Mouse (Mus musculus) liver, embryonic 14.5 days (tissue): ENCODE results near the gene Zfp618. TPM values are rescaled to one million over a fixed set of nuclear protein-coding genes. Genes with fewer than 3 reads are reported as not detected.

ENCODE experiments used
- ATAC-seq: fragments of 200-750 bp; cut with Nextera tagmentation; 2 replicates; pipeline ENCODE4 v1.8.0; 2017; ENCODE audit warnings: moderate number of reproducible peaks, mild to moderate bottlenecking, moderate library complexity; ENCODE audit not compliant: insufficient read depth
- DNase-seq, 3 experiments: peaks; one replicate each; pipeline ENCODE4 v3.0.0-alpha.2; 2012 to 2013; ENCODE audit warnings: low read depth in 3 of 3, low spot score in 3 of 3
- H3K27ac ChIP-seq: fragments of 300-500 bp; sonication (generic); 2 replicates; pipeline ENCODE4 v1.5.1; 2014; ENCODE audit warnings: moderate library complexity, mild to moderate bottlenecking, control low read depth, inconsistent platforms
- H3K27me3 ChIP-seq: fragments of 300-500 bp; sonication (generic); 2 replicates; pipeline ENCODE4 v1.6.1; 2014; ENCODE audit warnings: mild to moderate bottlenecking, low read length, moderate library complexity; ENCODE audit not compliant: control insufficient read depth, insufficient read depth
- H3K36me3 ChIP-seq: fragments of 300-500 bp; sonication (generic); replicated peaks from 2 replicates; pipeline ENCODE4 v1.6.1; 2014; ENCODE audit warnings: low read depth; ENCODE audit not compliant: control insufficient read depth, insufficient read depth
- H3K4me1 ChIP-seq, 2 experiments: fragments of 200-500 bp in 1 of 2; fragments of 300-500 bp in 1 of 2; sonication (generic) in 1 of 2; replicated peaks; 2 replicates each; pipeline ENCODE4 v1.6.1; 2012 to 2014; ENCODE audit warnings: antibody characterized with exemption in 1 of 2, inconsistent platforms in 1 of 2, low read length in 1 of 2; ENCODE audit not compliant: control insufficient read depth in 2 of 2, insufficient read depth in 2 of 2
- H3K4me2 ChIP-seq: fragments of 300-500 bp; sonication (generic); 2 replicates; pipeline ENCODE4 v1.6.1; 2014; ENCODE audit warnings: low read depth, mild to moderate bottlenecking, control low read depth, moderate library complexity
- H3K4me3 ChIP-seq, 2 experiments: fragments of 200-500 bp in 1 of 2; fragments of 300-500 bp in 1 of 2; sonication (generic) in 1 of 2; 2 replicates each; pipeline ENCODE4 v1.5.1; 2012 to 2014; ENCODE audit warnings: low read depth in 2 of 2, low read length in 2 of 2, mild to moderate bottlenecking in 2 of 2, control low read depth in 1 of 2, inconsistent platforms in 1 of 2, moderate library complexity in 1 of 2; ENCODE audit not compliant: insufficient read depth in 1 of 2
- H3K9ac ChIP-seq: fragments of 300-500 bp; sonication (generic); replicated peaks from 2 replicates; pipeline ENCODE4 v1.6.1; 2014; ENCODE audit warnings: mild to moderate bottlenecking, control low read depth, moderate library complexity
- H3K9me3 ChIP-seq: fragments of 300-500 bp; sonication (generic); 2 replicates; pipeline ENCODE4 v1.6.1; 2016; ENCODE audit warnings: low read length, mixed read lengths; ENCODE audit not compliant: control insufficient read depth
- CTCF ChIP-seq: IDR thresholded peaks from 2 replicates; pipeline ENCODE4 v1.5.1; 2016; ENCODE audit warnings: antibody characterized with exemption, low read depth, control low read depth
- EP300 ChIP-seq: IDR thresholded peaks from 2 replicates; pipeline ENCODE4 v1.6.1; 2016; ENCODE audit warnings: antibody characterized with exemption, low read depth
- WGBS: fragments of 180-500 bp; shearing (Covaris S2); extraction: QIAGEN DNeasy Blood & Tissue Kit; methylation state at CpG from one replicate; pipeline ENCODE4 v1.1.7; 2014; ENCODE audit not compliant: insufficient replicate concordance; 5-methylcytosine and 5-hydroxymethylcytosine counted together
- polyA plus RNA-seq, 2 experiments: library from polyadenylated mRNA; depleted of rRNA in 1 of 2; stranded (reverse) in 1 of 2; unstranded in 1 of 2; fragments of >200 nt; fragmentation: Nextera tagmentation in 1 of 2; extraction: Ambion mirVana in 1 of 2; gene quantifications; 2 replicates each; pipeline versions ENCODE4 v1.2.1 to v1.2.3; 2012 to 2014

Gene Zfp618
- polyA plus RNA-seq, 2 experiments, result 1.5 TPM

- ATAC-seq, result peak; percentile 63
- DNase-seq, result peak in 2 of 3 experiments; percentile 26
- peaks cover 0 to 17% of the 10 kb centered on the region in 2 experiments; a peak in 3 of 4 replicates for H3K4me1 ChIP-seq
- no peak overlapping the region for H3K27ac ChIP-seq
- H3K4me3 ChIP-seq, result peak overlapping the region; percentile 50 to 55
- no peak for TF ChIP-seq EP300
- TF ChIP-seq CTCF, result no peak
- WGBS, result 28% methylated on average over 4 of the region's 4 CpGs
- no peak overlapping the region for H3K9ac ChIP-seq
- no peak overlapping the region for H3K4me2 ChIP-seq
- no peaks in the 10 kb centered on the region for H3K36me3 ChIP-seq
- H3K9me3 ChIP-seq, result no peaks in the 10 kb centered on the region
- no peaks in the 10 kb centered on the region for H3K27me3 ChIP-seq
Observed at GRCm38 (mm10) chr4:63154028-63154427, 188.7 kb downstream of the Zfp618 start.

- Histone ChIP-seq H3K4me3 (peak within 1 kb of the TSS; percentile 50 to 55), H3K36me3 (no peaks in the 10 kb centered on the region), H3K4me2 (no peak within 1 kb of the TSS), H3K4me1 (peaks cover 0 to 17% of the 10 kb centered on the region in 2 experiments; a peak in 3 of 4 replicates), H3K9ac (no peak within 1 kb of the TSS), H3K9me3 (no peaks in the 10 kb centered on the region), H3K27ac (no peak within 1 kb of the TSS), H3K27me3 (no peaks in the 10 kb centered on the region)
- 31% methylated on average over 5 of the region's 5 CpGs for WGBS
- DNase-seq, result no peak
- TF ChIP-seq EP300 (no peak), CTCF (no peak)
- no peak for ATAC-seq
Observed at GRCm38 (mm10) chr4:63154699-63155098, 189.3 kb downstream of the Zfp618 start, which contains the start of gene Ambp. Gene Ambp, minus strand, starts transcription at chr4:63154799.

GRCm38 (mm10) chr4:63155596-63155995 is 190.2 kb downstream of the Zfp618 start:
- Histone ChIP-seq H3K27ac (no peak overlapping the region), H3K4me1 (peaks cover 0 to 15% of the 10 kb centered on the region in 2 experiments; a peak in 3 of 4 replicates)
- 25% methylated on average over 2 of the region's 2 CpGs for WGBS

DNA sequence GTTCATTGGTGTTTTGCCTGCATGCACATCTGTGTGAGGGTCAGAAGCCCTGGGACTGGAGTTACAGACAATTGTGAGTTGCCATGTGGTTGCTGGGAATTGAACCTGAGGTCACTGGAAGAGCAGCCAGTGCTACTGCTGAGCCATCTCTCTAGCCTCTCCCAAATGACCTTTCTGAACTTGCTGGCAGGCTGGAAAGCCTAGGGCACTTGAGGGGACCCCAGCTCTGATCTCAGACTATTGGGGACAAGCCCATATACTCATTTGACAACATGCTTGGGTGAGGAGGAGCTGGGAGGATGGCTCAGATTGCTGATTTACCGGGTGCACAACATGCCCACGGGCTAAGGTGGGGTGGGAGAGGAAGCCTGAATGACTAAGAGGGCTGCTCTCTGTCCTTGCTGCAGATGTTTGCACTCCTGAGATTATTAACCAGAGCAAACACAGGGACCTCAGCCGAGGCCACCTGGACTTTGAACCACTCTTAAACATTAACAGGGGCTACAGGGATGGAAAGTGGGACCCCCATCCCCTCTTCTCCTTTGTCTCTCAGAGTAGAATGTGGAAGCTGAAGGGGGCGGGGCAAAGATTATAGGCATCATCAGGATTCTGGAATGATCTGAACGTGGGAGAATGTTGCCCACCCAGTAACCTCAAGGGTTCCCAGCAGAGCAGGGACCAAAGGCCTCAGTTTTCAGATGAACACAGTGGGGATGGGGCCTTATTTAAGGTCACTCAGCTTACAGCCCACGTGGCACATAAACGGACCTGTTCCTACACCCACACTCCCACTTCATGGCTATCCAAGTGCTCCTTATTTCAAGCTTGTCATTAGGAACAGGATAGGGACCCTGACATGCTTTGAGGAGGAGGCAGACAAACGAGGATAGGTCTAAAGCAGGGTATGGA is 191.6 kb downstream of the Zfp618 start:
- peak in 2 of 3 experiments; percentile 24 to 38 for DNase-seq
- no peak overlapping the region for H3K4me2 ChIP-seq
- 31% methylated on average over 8 of the region's 8 CpGs for WGBS

More at GRCm38 (mm10) chr4:63155596-63155995, 190.2 kb downstream of the Zfp618 start:
- no peak overlapping the region for H3K4me2 ChIP-seq
- no peaks in the 10 kb centered on the region for H3K9me3 ChIP-seq
- H3K36me3 ChIP-seq, result no peaks in the 10 kb centered on the region
- TF ChIP-seq CTCF (no peak), EP300 (no peak)
- DNase-seq (no peak), ATAC-seq (no peak)
- H3K27me3 ChIP-seq, result no peaks in the 10 kb centered on the region
- H3K4me3 ChIP-seq, result no peak overlapping the region
- no peak overlapping the region for H3K9ac ChIP-seq

GRCm38 (mm10) chr4:63158192-63158591 is 192.8 kb downstream of the Zfp618 start:
- no peak for DNase-seq
- no peaks in the 10 kb centered on the region for H3K9me3 ChIP-seq
- no peak for ATAC-seq
- H3K4me2 ChIP-seq, result no peak overlapping the region
- no peak overlapping the region for H3K27ac ChIP-seq
- no peaks in the 10 kb centered on the region for H3K27me3 ChIP-seq
- H3K36me3 ChIP-seq, result no peaks in the 10 kb centered on the region
- TF ChIP-seq EP300, result no peak
- no peak for TF ChIP-seq CTCF
- H3K9ac ChIP-seq, result no peak overlapping the region
- 78% methylated on average over 7 of the region's 7 CpGs for WGBS
- no peak overlapping the region for H3K4me3 ChIP-seq
- peaks cover 0 to 13% of the 10 kb centered on the region in 2 experiments; a peak in 3 of 4 replicates for H3K4me1 ChIP-seq

More for the DNA sequence above, 191.6 kb downstream of the Zfp618 start:
- peaks cover 0 to 13% of the 10 kb centered on the region in 2 experiments; a peak in 3 of 4 replicates for H3K4me1 ChIP-seq
- peak; percentile 76 for ATAC-seq
- H3K4me3 ChIP-seq, result no peak overlapping the region
- no peak overlapping the region for H3K27ac ChIP-seq
- H3K27me3 ChIP-seq, result no peaks in the 10 kb centered on the region
- TF ChIP-seq CTCF, result no peak
- no peak for TF ChIP-seq EP300
- no peaks in the 10 kb centered on the region for H3K9me3 ChIP-seq
- H3K9ac ChIP-seq, result no peak overlapping the region
- no peaks in the 10 kb centered on the region for H3K36me3 ChIP-seq
